Mouse (Mus musculus) hindbrain, embryonic 14.5 days (tissue): ENCODE measurements around the gene Derl2. TPM values are rescaled to one million over a fixed set of nuclear protein-coding genes. Genes with fewer than 3 reads are reported as not detected.

Experiments
- ATAC-seq: fragments of 200-750 bp; cut with Nextera tagmentation; 2 replicates; pipeline ENCODE4 v1.8.0; 2017; ENCODE audit warnings: moderate number of reproducible peaks, mild to moderate bottlenecking, moderate TSS enrichment, moderate library complexity; ENCODE audit not compliant: low FRiP score
- DNase-seq: peaks from one replicate; pipeline ENCODE4 v3.0.0-alpha.2; 2015; ENCODE audit warnings: low spot score
- H3K27ac ChIP-seq: fragments of 300-500 bp; sonication (generic); 2 replicates; pipeline ENCODE4 v1.5.1; 2014; ENCODE audit warnings: mild to moderate bottlenecking, moderate library complexity
- H3K27me3 ChIP-seq: fragments of 300-500 bp; sonication (generic); 2 replicates; pipeline ENCODE4 v1.6.1; 2014; ENCODE audit warnings: mild to moderate bottlenecking, low read length, mixed read lengths; ENCODE audit not compliant: control insufficient read depth, insufficient read depth
- H3K36me3 ChIP-seq: fragments of 300-500 bp; sonication (generic); replicated peaks from 2 replicates; pipeline ENCODE4 v1.6.1; 2014; ENCODE audit not compliant: control insufficient read depth, insufficient read depth
- H3K4me1 ChIP-seq: fragments of 300-500 bp; sonication (generic); replicated peaks from 2 replicates; pipeline ENCODE4 v1.6.1; 2014; ENCODE audit warnings: antibody characterized with exemption, low read length, mixed read lengths; ENCODE audit not compliant: control insufficient read depth, insufficient read depth
- H3K4me2 ChIP-seq: fragments of 300-500 bp; sonication (generic); replicated peaks from 2 replicates; pipeline ENCODE4 v1.6.1; 2014; ENCODE audit warnings: mild to moderate bottlenecking, moderate library complexity
- H3K4me3 ChIP-seq: fragments of 300-500 bp; sonication (generic); replicated peaks from 2 replicates; pipeline ENCODE4 v1.5.1; 2014; ENCODE audit warnings: mild to moderate bottlenecking, low read length
- H3K9ac ChIP-seq: fragments of 300-500 bp; sonication (generic); 2 replicates; pipeline ENCODE4 v1.6.1; 2014
- H3K9me3 ChIP-seq: fragments of 300-500 bp; sonication (generic); 2 replicates; pipeline ENCODE4 v1.6.1; 2016; ENCODE audit warnings: low read length; ENCODE audit not compliant: control insufficient read depth
- WGBS: fragments of 180-500 bp; shearing (Covaris S2); extraction: QIAGEN DNeasy Blood & Tissue Kit; methylation state at CpG from one replicate; pipeline ENCODE4 v1.1.7; 2014; 5-methylcytosine and 5-hydroxymethylcytosine counted together
- polyA plus RNA-seq: library from polyadenylated mRNA; unstranded; fragments of >200 nt; fragmentation: Nextera tagmentation; extraction: Ambion mirVana; gene quantifications from 2 replicates; pipeline ENCODE4 v1.2.1, GENCODE M21; 2014

Derl2 gene
- polyA plus RNA-seq, 1 experiment from 2014 or later = 30.2 TPM

DNA sequence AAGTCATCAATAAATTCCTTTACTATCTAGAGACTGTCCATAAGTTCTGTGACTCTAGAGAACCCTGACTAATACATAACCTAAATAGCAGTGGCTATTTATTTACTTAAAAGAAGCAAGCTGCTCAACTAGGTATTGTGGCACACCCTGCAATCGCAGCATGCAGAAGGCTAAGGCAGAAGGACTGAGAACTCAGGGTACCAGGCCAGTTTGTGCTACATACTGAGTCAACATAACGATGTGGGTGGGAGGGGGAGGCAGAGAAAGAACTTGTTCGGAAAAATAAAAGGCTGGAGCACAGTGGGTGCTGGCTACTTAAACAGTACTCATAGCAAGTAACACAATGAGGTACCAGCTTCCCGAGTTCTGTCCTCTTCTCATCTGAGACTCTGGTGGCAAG, 18.5 kb downstream of the Derl2 start:
- Histone ChIP-seq H3K27me3 (no peaks in the 10 kb centered on the region), H3K4me1 (peaks cover 18% of the 10 kb centered on the region), H3K27ac (no peak overlapping the region), H3K9me3 (no peaks in the 10 kb centered on the region), H3K36me3 (peaks cover 48% of the 10 kb centered on the region), H3K4me3 (no peak overlapping the region), H3K4me2 (no peak overlapping the region), H3K9ac (no peak overlapping the region)
- DNase-seq = no peak
- ATAC-seq = no peak
- 88% methylated on average over 4 of the region's 4 CpGs for WGBS

GRCm38 (mm10) chr11:70982557-70983228, 36.9 kb downstream of the Derl2 start, which contains the start of gene C1qbp:
TSS of gene C1qbp (minus strand) at chr11:70983026.
- Histone ChIP-seq H3K4me1 (peaks cover 9% of the 10 kb centered on the region), H3K4me2 (peak within 1 kb of the TSS; percentile 79), H3K27me3 (no peaks in the 10 kb centered on the region), H3K4me3 (peak within 1 kb of the TSS; percentile 99), H3K36me3 (peaks cover 74% of the 10 kb centered on the region), H3K9ac (peak within 1 kb of the TSS; percentile 85), H3K27ac (peak within 1 kb of the TSS; percentile 12), H3K9me3 (no peaks in the 10 kb centered on the region)
- ATAC-seq (peak; percentile 94), DNase-seq (peak; percentile 91)
- 1% methylated on average over 60 of the region's 64 CpGs for WGBS

GRCm38 (mm10) chr11:70982030-70982429, 37.6 kb downstream of the Derl2 start:
- Histone ChIP-seq H3K4me1 (peaks cover 9% of the 10 kb centered on the region), H3K27me3 (no peaks in the 10 kb centered on the region), H3K4me2 (peak overlapping the region; percentile 79), H3K36me3 (peaks cover 74% of the 10 kb centered on the region), H3K27ac (no peak overlapping the region), H3K9ac (peak overlapping the region; percentile 85), H3K9me3 (no peaks in the 10 kb centered on the region), H3K4me3 (peak overlapping the region; percentile 99)
- DNase-seq (no peak), ATAC-seq (no peak)
- WGBS = 8% methylated on average over 12 of the region's 12 CpGs

DNA sequence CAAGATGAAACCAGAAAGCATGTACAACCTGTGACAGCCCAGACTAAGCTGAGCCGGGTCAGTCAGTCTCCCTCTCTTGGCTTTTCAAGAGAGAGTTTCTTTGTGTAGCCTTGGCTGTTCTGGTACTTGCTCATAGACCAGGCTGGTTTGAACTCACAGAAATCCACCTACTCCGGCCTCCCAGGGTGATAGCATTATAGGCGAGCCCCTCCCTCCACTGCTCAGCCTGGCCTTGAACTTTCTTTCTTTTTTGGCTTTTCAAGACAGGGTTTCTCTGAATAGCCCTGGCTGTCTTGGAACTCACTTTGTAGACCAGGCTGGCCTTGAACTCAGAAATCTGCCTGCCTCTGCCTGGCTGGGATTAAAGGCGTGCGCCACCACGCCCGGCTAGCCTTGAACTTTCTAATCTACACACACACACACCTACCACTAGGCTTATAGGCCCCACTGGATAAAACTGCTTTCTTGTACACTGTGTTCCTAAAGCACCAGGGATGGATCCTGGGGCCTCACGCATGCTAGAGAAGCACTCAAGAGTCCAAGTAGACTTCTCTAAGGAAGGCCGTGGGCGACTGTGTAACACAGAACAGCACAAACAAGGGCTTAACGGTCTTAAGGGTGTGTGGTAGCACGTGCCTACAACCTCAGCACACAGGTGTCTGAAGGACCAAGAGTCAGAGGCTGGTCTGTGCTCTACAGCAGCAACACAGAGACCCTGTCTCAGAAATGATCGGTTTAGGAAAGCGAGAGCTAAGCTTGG, 38.7 kb downstream of the Derl2 start:
- H3K36me3 ChIP-seq = peaks cover 74% of the 10 kb centered on the region
- H3K9ac ChIP-seq = no peak overlapping the region
- H3K4me3 ChIP-seq = no peak overlapping the region
- H3K27me3 ChIP-seq = no peaks in the 10 kb centered on the region
- H3K27ac ChIP-seq = no peak overlapping the region
- DNase-seq (no peak), ATAC-seq (no peak)
- no peak overlapping the region; the same call in 1 of the 2 replicates for H3K4me2 ChIP-seq
- peaks cover 9% of the 10 kb centered on the region for H3K4me1 ChIP-seq
- H3K9me3 ChIP-seq = no peaks in the 10 kb centered on the region
- 94% methylated on average over 14 of the region's 14 CpGs for WGBS

GRCm38 (mm10) chr11:70980232-70980631, 39.4 kb downstream of the Derl2 start:
- Histone ChIP-seq H3K4me2 (no peak overlapping the region), H3K36me3 (peaks cover 74% of the 10 kb centered on the region), H3K27me3 (no peaks in the 10 kb centered on the region), H3K9ac (no peak overlapping the region), H3K9me3 (no peaks in the 10 kb centered on the region), H3K27ac (no peak overlapping the region), H3K4me3 (no peak overlapping the region), H3K4me1 (peaks cover 9% of the 10 kb centered on the region)
- WGBS = 78% methylated on average over 6 of the region's 6 CpGs
- ATAC-seq (no peak), DNase-seq (no peak)

DNA sequence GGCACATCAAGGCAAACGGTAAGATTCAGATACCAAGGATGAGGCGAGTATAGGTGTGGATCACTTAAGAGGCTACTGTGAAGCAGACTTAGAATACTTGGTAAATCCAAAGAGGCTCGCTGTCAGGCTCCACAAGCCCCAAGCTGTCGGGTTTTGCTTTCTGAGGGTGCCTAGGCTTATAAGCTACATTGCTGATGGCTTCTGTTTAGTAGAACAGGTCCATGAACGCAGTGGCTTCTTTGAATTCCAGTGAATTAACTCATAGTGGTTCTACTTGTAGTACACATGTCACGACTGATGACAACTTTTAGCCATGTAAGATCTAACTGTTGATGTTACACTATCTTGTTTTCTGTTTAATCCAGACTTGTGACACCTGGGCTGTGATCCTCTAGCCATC, 42.3 kb downstream of the Derl2 start:
- H3K36me3 ChIP-seq = peaks cover 84% of the 10 kb centered on the region
- H3K27ac ChIP-seq = no peak overlapping the region
- no peak overlapping the region for H3K4me3 ChIP-seq
- no peaks in the 10 kb centered on the region for H3K27me3 ChIP-seq
- DNase-seq (no peak), ATAC-seq (no peak)
- no peaks in the 10 kb centered on the region for H3K9me3 ChIP-seq
- no peak overlapping the region for H3K4me2 ChIP-seq
- WGBS = 90% methylated on average over 6 of the region's 6 CpGs
- no peak overlapping the region for H3K9ac ChIP-seq
- H3K4me1 ChIP-seq = peaks cover 9% of the 10 kb centered on the region

GRCm38 (mm10) chr11:70975193-70975592, 44.4 kb downstream of the Derl2 start:
- Histone ChIP-seq H3K4me2 (no peak overlapping the region), H3K4me3 (no peak overlapping the region), H3K27me3 (no peaks in the 10 kb centered on the region), H3K27ac (no peak overlapping the region), H3K36me3 (peaks cover 72% of the 10 kb centered on the region), H3K9ac (no peak overlapping the region), H3K9me3 (no peaks in the 10 kb centered on the region), H3K4me1 (0 out of 2 replicates have a peak, but pooled peaks cover 4% of the 10 kb centered on the region)
- 83% methylated on average over 2 of the region's 2 CpGs for WGBS
- DNase-seq (no peak), ATAC-seq (no peak)

DNA sequence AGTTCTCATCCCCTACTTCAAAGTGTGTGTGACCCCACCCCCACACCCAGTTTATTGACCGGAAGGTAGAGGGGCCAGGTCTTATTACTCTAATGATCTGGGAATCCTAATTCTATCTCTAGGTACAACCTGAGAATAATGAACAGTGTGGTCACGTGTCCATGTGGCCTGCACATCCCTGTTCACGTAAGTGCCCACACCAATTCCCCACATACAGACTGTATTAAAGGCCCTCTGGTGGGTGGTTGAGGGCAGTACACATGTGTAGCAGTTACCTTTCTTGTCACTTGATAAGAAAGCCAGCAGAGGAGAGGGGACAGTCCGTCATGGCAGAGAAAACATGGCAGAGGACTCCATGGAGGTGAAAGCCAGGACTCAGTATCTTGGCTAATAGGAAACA, 45.7 kb downstream of the Derl2 start:
- H3K27me3 ChIP-seq = no peaks in the 10 kb centered on the region
- peaks cover 60% of the 10 kb centered on the region for H3K36me3 ChIP-seq
- ATAC-seq (no peak), DNase-seq (no peak)
- H3K4me1 ChIP-seq = peaks cover 4% of the 10 kb centered on the region; the same call in 1 of the 2 replicates
- H3K4me2 ChIP-seq = no peak overlapping the region
- H3K9me3 ChIP-seq = no peaks in the 10 kb centered on the region
- H3K27ac ChIP-seq = no peak overlapping the region
- H3K9ac ChIP-seq = no peak overlapping the region
- no peak overlapping the region for H3K4me3 ChIP-seq
- WGBS = 80% methylated on average over 4 of the region's 4 CpGs

DNA sequence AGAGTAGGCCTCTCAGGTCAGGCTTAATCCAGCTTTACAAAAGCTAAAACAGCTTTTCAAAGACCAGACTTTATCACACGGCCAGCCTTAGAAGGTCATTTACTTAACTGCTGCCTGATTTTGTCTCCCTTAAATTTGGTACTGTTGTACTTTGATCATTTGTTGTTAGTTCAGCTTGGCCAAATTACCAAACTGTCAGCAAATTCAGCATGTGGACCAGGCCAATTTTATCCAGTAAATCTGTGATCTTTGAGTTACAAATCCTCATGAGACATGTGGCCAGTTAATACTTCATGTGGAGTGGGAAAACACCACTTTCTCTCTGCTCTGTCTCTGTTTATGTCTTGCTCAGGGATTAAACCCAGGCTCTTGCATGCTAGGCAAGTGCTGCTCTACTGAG, 47.1 kb downstream of the Derl2 start:
- DNase-seq = no peak

More for the DNA sequence above, 47.1 kb downstream of the Derl2 start:
- Histone ChIP-seq H3K4me2 (no peak overlapping the region), H3K27me3 (no peaks in the 10 kb centered on the region), H3K36me3 (peaks cover 48% of the 10 kb centered on the region), H3K27ac (no peak overlapping the region), H3K9me3 (no peaks in the 10 kb centered on the region), H3K4me3 (no peak overlapping the region), H3K9ac (no peak overlapping the region), H3K4me1 (peaks cover 12% of the 10 kb centered on the region)
- WGBS = 67% methylated on average over 1 of the region's 1 CpGs
- ATAC-seq = no peak
